Mouse (Mus musculus) heart, adult 2 months (tissue): ENCODE data around the gene Olfr90.

ENCODE experiments used
- CTCF ChIP-seq: fragments of 200-600 bp; IDR thresholded peaks from 2 replicates; pipeline ENCODE4 v1.8.1; 2022; ENCODE audit warnings: antibody characterized with exemption, mild to moderate bottlenecking, moderate library complexity
- EP300 ChIP-seq: fragments of 200-500 bp; IDR thresholded peaks from 2 replicates; pipeline ENCODE4 v1.6.1; 2011; ENCODE audit warnings: low read depth, low read length, control low read depth; ENCODE audit not compliant: insufficient read depth
- POLR2A ChIP-seq: fragments of 200-500 bp; IDR thresholded peaks from 2 replicates; pipeline ENCODE4 v1.6.1; 2011; ENCODE audit warnings: mild to moderate bottlenecking, low read depth, low read length, control low read depth; ENCODE audit not compliant: insufficient read depth

- no peak for TF ChIP-seq EP300
- peak; percentile 42; the same call in 1 of the 2 replicates for TF ChIP-seq POLR2A
- TF ChIP-seq CTCF, result no peak
Observed at GRCm38 (mm10) chr17:37045611-37046311, 42.5 kb downstream of the Olfr90 start, which contains the start of gene Gabbr1.
